Mouse (Mus musculus): ENCODE data around the gene Gm17018.

DNA sequence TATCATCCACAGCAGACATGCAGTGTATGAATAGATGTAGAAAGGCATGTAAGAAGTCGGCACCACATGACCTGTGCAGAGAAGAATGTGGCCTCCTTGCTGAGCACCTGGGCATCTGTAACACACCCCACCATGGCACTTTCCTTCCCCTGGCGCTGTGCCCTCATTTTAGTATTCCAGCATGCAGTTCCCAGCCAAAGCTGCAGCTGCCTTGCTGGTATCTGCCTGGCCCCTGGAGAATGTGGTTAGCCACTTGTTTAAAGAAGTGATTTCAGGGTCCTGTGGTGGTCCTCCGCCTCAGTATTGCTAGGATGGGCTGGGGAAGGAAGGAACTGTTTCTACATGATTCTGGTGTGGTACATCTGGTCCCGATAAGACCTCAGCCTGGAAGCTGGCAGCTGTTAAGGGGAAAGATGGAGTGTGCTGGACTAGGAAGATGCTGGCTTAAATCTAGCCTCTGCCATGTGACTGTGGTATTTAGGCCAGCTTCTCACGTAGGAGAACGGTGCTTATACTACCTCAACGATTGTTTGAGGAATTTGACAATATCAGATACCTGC lies 14.0 kb downstream of the Gm17018 start:
- TF ChIP-seq USF1 (IDR thresholded peaks at IDR 0.05; ENCODE audit: low read depth) (no peak), CTCF (IDR thresholded peaks at IDR 0.05; ENCODE audit: control insufficient read depth, insufficient read depth, insufficient read length) (no peak)

Data from C2C12 (cell line).